Mouse (Mus musculus) midbrain, embryonic 13.5 days (tissue): ENCODE measurements around the gene Zfp697. TPM values are rescaled to one million over a fixed set of nuclear protein-coding genes. Genes with fewer than 3 reads are reported as not detected.
"Not testable (repeated sequence)": the region's sequence is repeated elsewhere in the genome, so short reads cannot be mapped to it uniquely, and the experiment has no call there.

Source experiments
- ATAC-seq: fragments of 200-750 bp; cut with Nextera tagmentation; 2 replicates; pipeline ENCODE4 v1.8.0; 2017; ENCODE audit warnings: mild to moderate bottlenecking, moderate TSS enrichment, moderate library complexity
- H3K27ac ChIP-seq: fragments of 300-500 bp; sonication (generic); 2 replicates; pipeline ENCODE4 v1.5.1; 2015; ENCODE audit warnings: inconsistent platforms, mild to moderate bottlenecking, moderate library complexity
- H3K27me3 ChIP-seq: fragments of 300-500 bp; sonication (generic); 2 replicates; pipeline ENCODE4 v1.6.1; 2015; ENCODE audit warnings: mild to moderate bottlenecking, inconsistent platforms
- H3K36me3 ChIP-seq: fragments of 300-500 bp; sonication (generic); 2 replicates; pipeline ENCODE4 v1.6.1; 2015; ENCODE audit warnings: mild to moderate bottlenecking, inconsistent platforms
- H3K4me1 ChIP-seq: fragments of 300-500 bp; sonication (generic); replicated peaks from 2 replicates; pipeline ENCODE4 v1.6.1; 2015; ENCODE audit warnings: inconsistent platforms
- H3K4me2 ChIP-seq: fragments of 300-500 bp; sonication (generic); replicated peaks from 2 replicates; pipeline ENCODE4 v1.6.1; 2015; ENCODE audit warnings: moderate library complexity, mild to moderate bottlenecking, inconsistent platforms
- H3K4me3 ChIP-seq: fragments of 300-500 bp; sonication (generic); replicated peaks from 2 replicates; pipeline ENCODE4 v1.5.1; 2015; ENCODE audit warnings: mild to moderate bottlenecking, inconsistent platforms
- H3K9ac ChIP-seq: fragments of 300-500 bp; sonication (generic); replicated peaks from 2 replicates; pipeline ENCODE4 v1.6.1; 2015; ENCODE audit warnings: mild to moderate bottlenecking, inconsistent platforms
- H3K9me3 ChIP-seq: fragments of 300-500 bp; sonication (generic); 2 replicates; pipeline ENCODE4 v1.6.1; 2016; ENCODE audit warnings: mild to moderate bottlenecking, inconsistent platforms
- WGBS: fragments of 180-500 bp; shearing (Covaris S2); methylation state at CpG from one replicate; pipeline ENCODE4 v1.1.7; 2015; 5-methylcytosine and 5-hydroxymethylcytosine counted together
- polyA plus RNA-seq: library from polyadenylated mRNA; unstranded; fragments of >200 nt; fragmentation: Nextera tagmentation; extraction: Ambion mirVana; gene quantifications from 2 replicates; pipeline ENCODE4 v1.2.1, GENCODE M21; 2015

The Zfp697 gene
- polyA plus RNA-seq, 1 experiment from 2014 or later, result 15.4 TPM

GRCm38 (mm10) chr3:98428449-98428775 lies 46.2 kb downstream of the Zfp697 start:
- Histone ChIP-seq H3K9me3 (no peaks in the 10 kb centered on the region), H3K36me3 (peaks cover 5% of the 10 kb centered on the region), H3K4me1 (peaks cover 30% of the 10 kb centered on the region), H3K4me2 (peak overlapping the region; percentile 89), H3K27me3 (peaks cover 39% of the 10 kb centered on the region), H3K27ac (no peak overlapping the region), H3K9ac (peak overlapping the region; percentile 63), H3K4me3 (peak overlapping the region; percentile 47)
- WGBS, result 3% methylated on average over 17 of the region's 17 CpGs
- ATAC-seq, result no peak; the same call in 1 of the 2 replicates

- peaks cover 39% of the 10 kb centered on the region for H3K27me3 ChIP-seq
- no peak overlapping the region for H3K27ac ChIP-seq
- peaks cover 5% of the 10 kb centered on the region for H3K36me3 ChIP-seq
- H3K9me3 ChIP-seq, result no peaks in the 10 kb centered on the region
- no peak for ATAC-seq
- 21% methylated on average over 8 of the region's 8 CpGs for WGBS
- no peak overlapping the region for H3K9ac ChIP-seq
- peak overlapping the region; percentile 89; the same call in 1 of the 2 replicates for H3K4me2 ChIP-seq
- H3K4me3 ChIP-seq, result no peak overlapping the region
- peaks cover 30% of the 10 kb centered on the region for H3K4me1 ChIP-seq
Measured at GRCm38 (mm10) chr3:98428928-98429525, 46.8 kb downstream of the Zfp697 start.

- WGBS, result 29% methylated on average over 1 of the region's 1 CpGs
- Histone ChIP-seq H3K4me3 (no peak overlapping the region), H3K27ac (no peak overlapping the region), H3K27me3 (peaks cover 7% of the 10 kb centered on the region), H3K4me2 (no peak overlapping the region), H3K9me3 (no peaks in the 10 kb centered on the region), H3K9ac (no peak overlapping the region), H3K4me1 (peaks cover 3% of the 10 kb centered on the region; the same call in 1 of the 2 replicates), H3K36me3 (no peaks in the 10 kb centered on the region)
- 0 out of 2 replicates have a peak, but pooled peaks have one; percentile 17 for ATAC-seq
Measured at GRCm38 (mm10) chr3:98434088-98434816, 52.0 kb downstream of the Zfp697 start.

- Histone ChIP-seq H3K36me3 (no peaks in the 10 kb centered on the region), H3K4me3 (no peak overlapping the region), H3K4me2 (no peak overlapping the region), H3K27me3 (0 out of 2 replicates have a peak, but pooled peaks cover under 1% of the 10 kb centered on the region), H3K4me1 (no peaks in the 10 kb centered on the region), H3K9me3 (no peaks in the 10 kb centered on the region), H3K9ac (no peak overlapping the region), H3K27ac (no peak overlapping the region)
- 75% methylated on average over 1 of the region's 1 CpGs for WGBS
- ATAC-seq, result 0 out of 2 replicates have a peak, but pooled peaks have one; percentile 30
Measured at GRCm38 (mm10) chr3:98435030-98435429, 52.8 kb downstream of the Zfp697 start.

- H3K27me3 ChIP-seq, H3K27ac ChIP-seq, H3K9ac ChIP-seq, H3K9me3 ChIP-seq, ATAC-seq, H3K4me2 ChIP-seq, H3K4me3 ChIP-seq, H3K4me1 ChIP-seq, H3K36me3 ChIP-seq: not testable (repeated sequence)
- WGBS, result 47% methylated on average over 3 of the region's 3 CpGs
Measured at GRCm38 (mm10) chr3:98442245-98442644, 60.0 kb downstream of the Zfp697 start.

- H3K4me2 ChIP-seq, H3K9me3 ChIP-seq, H3K27me3 ChIP-seq, H3K36me3 ChIP-seq, H3K4me3 ChIP-seq, H3K27ac ChIP-seq, H3K4me1 ChIP-seq, H3K9ac ChIP-seq: not testable (repeated sequence)
- WGBS, result 10% methylated on average over 3 of the region's 3 CpGs
- ATAC-seq, result peak; percentile 66
Measured at GRCm38 (mm10) chr3:98443149-98443779, 61.0 kb downstream of the Zfp697 start.

GRCm38 (mm10) chr3:98443924-98444323 lies 61.7 kb downstream of the Zfp697 start:
- WGBS, result 71% methylated on average over 1 of the region's 1 CpGs
- not testable (repeated sequence) for H3K9me3 ChIP-seq, H3K36me3 ChIP-seq, H3K4me2 ChIP-seq, H3K4me1 ChIP-seq, H3K27ac ChIP-seq, H3K4me3 ChIP-seq, ATAC-seq, H3K9ac ChIP-seq, H3K27me3 ChIP-seq

- ATAC-seq, H3K36me3 ChIP-seq, H3K4me3 ChIP-seq, H3K4me2 ChIP-seq, H3K9ac ChIP-seq, H3K27me3 ChIP-seq, H3K4me1 ChIP-seq, H3K9me3 ChIP-seq, H3K27ac ChIP-seq: not testable (repeated sequence)
- 55% methylated on average over 5 of the region's 5 CpGs for WGBS
Measured at GRCm38 (mm10) chr3:98453786-98454185, 71.5 kb downstream of the Zfp697 start.

- H3K27ac ChIP-seq, H3K27me3 ChIP-seq, H3K4me1 ChIP-seq, H3K4me3 ChIP-seq, H3K36me3 ChIP-seq, ATAC-seq, H3K4me2 ChIP-seq, H3K9me3 ChIP-seq, H3K9ac ChIP-seq: not testable (repeated sequence)
- WGBS, result 100% methylated on average over 1 of the region's 1 CpGs
Measured at GRCm38 (mm10) chr3:98457026-98457425, 74.8 kb downstream of the Zfp697 start, which contains the start of gene Gm4450. Gene Gm4450 (minus strand): TSS chr3:98457126.

GRCm38 (mm10) chr3:98469323-98469722 lies 87.1 kb downstream of the Zfp697 start:
- not testable (repeated sequence) for H3K4me2 ChIP-seq, H3K9ac ChIP-seq, H3K27ac ChIP-seq, H3K4me1 ChIP-seq, H3K36me3 ChIP-seq, H3K4me3 ChIP-seq, ATAC-seq, H3K27me3 ChIP-seq, H3K9me3 ChIP-seq
- 56% methylated on average over 1 of the region's 2 CpGs for WGBS

GRCm38 (mm10) chr3:98471057-98471456 lies 88.8 kb downstream of the Zfp697 start:
- not testable (repeated sequence) for H3K27ac ChIP-seq, H3K4me2 ChIP-seq, H3K36me3 ChIP-seq, H3K9me3 ChIP-seq, H3K9ac ChIP-seq, ATAC-seq, H3K4me1 ChIP-seq, H3K4me3 ChIP-seq, H3K27me3 ChIP-seq
- no CpG with 5 or more reads among the region's 1 CpGs for WGBS

GRCm38 (mm10) chr3:98471499-98471898 lies 89.2 kb downstream of the Zfp697 start:
- not testable (repeated sequence) for H3K4me2 ChIP-seq, H3K4me1 ChIP-seq, H3K36me3 ChIP-seq, H3K9ac ChIP-seq, ATAC-seq, H3K4me3 ChIP-seq, H3K27me3 ChIP-seq, H3K9me3 ChIP-seq, H3K27ac ChIP-seq
